Mouse (Mus musculus) layer of hippocampus, postnatal 36 days (tissue): ENCODE results near the gene Alkbh3. TPM values are rescaled to one million over a fixed set of nuclear protein-coding genes. Genes with fewer than 3 reads are reported as not detected.
A peak's percentile ranks its signal among the peaks of the same experiment; 100 is the strongest.

Experiments used
- DNase-seq, 2 experiments: peaks; one replicate each; pipeline ENCODE4 v3.0.0; 2022
- total RNA-seq, 2 experiments: library from RNA; stranded (reverse); gene quantifications; 2 replicates each; pipeline ENCODE4 v1.2.3; 2021

Gene Alkbh3
- total RNA-seq, 2 experiments from 2014 or later: 21.5 to 29.7 TPM

DNA sequence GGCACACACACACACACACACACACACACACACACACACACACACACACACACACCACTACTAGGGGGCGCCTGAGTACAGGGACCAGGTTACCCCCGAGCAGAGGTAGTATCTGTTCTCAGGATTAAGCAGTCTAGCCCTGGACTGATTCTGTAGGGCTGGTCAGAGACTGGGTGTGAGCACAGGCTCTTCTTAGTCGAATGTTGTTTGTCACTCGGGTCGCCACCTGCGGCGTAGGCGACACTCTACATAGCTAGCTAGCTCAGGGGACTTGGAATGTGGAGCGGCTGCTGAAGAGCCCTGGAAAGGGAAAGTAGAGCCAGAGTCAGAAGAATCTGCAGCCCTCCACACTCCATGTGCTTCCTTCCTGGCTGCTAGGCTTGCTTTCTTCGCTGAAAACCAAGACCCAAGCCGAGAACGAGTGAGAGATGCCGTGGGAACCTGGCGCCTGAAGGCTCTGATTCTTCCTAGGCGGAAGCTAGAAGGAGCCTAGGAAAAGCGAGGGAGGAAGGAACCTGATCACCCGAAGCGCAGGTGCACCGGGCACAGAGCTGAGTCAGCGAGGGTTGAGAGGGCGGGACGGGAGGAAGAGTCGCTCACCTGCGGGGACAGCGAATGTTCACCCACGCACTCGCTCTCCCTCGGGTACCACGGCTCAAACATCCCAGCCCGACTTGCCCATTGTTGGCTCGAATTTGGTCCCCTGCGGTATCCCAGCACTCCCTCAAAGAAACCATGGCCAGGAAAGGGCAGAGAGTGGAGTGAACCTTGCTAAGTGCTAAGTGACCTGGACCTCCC lies 55.6 kb downstream of the Alkbh3 start:
- DNase-seq: peak in 1 of 2 experiments; percentile 46

GRCm38 (mm10) chr2:93953726-93954125 lies 56.9 kb downstream of the Alkbh3 start:
- no peak for DNase-seq

- no peak for DNase-seq
These were observed 63.6 kb downstream of the Alkbh3 start for GRCm38 (mm10) chr2:93946976-93947375.

GRCm38 (mm10) chr2:93944855-93945254 lies 65.8 kb downstream of the Alkbh3 start:
- no peak for DNase-seq

DNA sequence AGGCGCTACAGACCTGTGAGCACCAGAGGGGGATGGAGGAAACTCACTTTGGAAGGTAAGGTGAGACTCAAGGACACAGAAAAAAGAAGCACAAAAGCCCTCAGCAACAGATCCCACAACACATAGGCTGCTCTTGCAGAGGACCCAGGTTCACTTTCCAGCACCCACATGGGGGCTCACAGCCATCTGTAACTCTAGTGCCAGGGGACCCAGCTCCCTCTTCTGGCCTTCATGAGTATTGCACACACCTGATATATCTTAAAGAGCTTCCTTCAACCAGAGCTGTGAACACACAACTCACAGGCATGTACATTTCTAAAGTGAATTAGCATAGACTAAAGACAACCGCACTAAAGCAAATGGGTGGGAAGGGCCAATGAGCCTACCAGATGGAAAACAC lies 66.5 kb downstream of the Alkbh3 start:
- no peak for DNase-seq

DNA sequence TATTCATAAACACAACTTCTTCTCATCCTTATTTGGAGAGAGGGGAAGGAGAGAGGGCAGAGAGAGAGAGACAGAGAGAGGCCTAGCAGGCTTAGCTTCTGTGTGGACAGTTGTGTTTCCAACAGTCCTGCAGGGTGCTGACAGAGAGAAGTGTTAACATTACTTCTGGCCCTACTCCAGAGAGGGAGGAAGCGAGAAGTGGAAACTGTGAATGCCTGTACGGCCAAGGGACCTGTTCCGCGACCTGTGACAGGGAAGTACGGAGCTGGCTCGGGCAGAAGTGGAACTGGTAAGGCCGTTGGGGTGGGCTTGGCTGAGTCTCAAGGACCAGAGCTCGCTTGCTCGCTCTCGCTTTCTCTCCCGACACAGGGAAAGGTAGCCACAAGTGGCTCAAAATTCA lies 68.9 kb downstream of the Alkbh3 start:
- DNase-seq: no peak

- no peak for DNase-seq
These were observed 72.1 kb downstream of the Alkbh3 start for GRCm38 (mm10) chr2:93938534-93938933.

Other genes starting within 250 kb of the Alkbh3 start
- 10 to 100 TPM; 49.6 to 55.9 TPM for gene Ext2, start 188.2 kb downstream of the Alkbh3 start, total RNA-seq
- gene Accs, start 160.9 kb downstream of the Alkbh3 start, total RNA-seq: 1 to 10 TPM; 3.5 to 4.2 TPM
- gene Accsl, start 141.7 kb downstream of the Alkbh3 start, total RNA-seq: 1 to 10 TPM in 1 of 2 experiments, under 1 TPM in 1; 0.42 to 1.1 TPM
- 10 to 100 TPM; 52.1 to 59.2 TPM for gene Gm13889, start 53.6 kb downstream of the Alkbh3 start, total RNA-seq
- not detected for gene Gm27027, start 14.5 kb downstream of the Alkbh3 start, total RNA-seq
- 10 to 100 TPM; 70.5 to 71.0 TPM for gene Hsd17b12, start 147.2 kb upstream of the Alkbh3 start, total RNA-seq